Comparison of ENCODE assay signal across 8 mouse cellular contexts in the genomic region with DNA sequence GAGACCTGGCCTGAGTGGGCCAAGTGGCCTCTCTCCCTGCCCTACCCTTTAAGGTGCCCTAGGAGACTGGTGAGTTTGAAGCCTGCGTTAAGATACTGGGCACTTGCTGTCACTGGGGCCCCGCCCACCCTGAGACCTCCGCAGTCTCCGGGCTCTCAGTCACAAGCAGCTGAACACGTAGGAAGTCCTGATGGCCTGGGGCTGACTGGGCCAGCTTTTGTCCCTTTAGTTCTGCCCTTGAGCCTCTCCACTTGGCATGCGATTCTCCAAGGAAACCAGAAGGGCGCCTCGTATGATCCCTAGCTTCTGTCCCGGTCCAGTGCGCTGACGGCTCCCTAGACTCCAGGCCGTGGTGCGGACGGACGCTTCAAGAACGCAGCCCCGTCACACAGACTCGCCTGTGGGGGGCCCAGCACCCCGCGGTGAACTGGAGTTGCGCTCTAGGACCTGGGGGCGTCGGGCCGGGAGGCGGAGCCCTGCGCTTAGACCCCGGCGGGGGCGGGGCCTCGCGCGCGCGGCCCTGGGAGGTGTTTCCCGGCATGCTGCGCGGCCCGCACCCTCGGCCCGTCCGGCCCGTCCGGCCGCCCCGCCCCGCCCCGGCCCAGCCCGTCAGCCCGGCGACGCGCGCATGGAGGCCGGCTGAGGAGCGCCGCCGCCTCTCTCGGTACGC. TPM values are rescaled to one million over a fixed set of nuclear protein-coding genes. Genes with fewer than 3 reads are reported as not detected.
DNase-seq lines count a peak whose midpoint lies in the region; ATAC-seq lines count a peak whose summit lies in the region.

No protein-coding gene starts in this region.

- DNase-seq in MN1 (ENCODE audit: low spot score), result peak; percentile 95
- peak; percentile 85 for DNase-seq in cerebellum, adult 8-10 months
- peak; percentile 78 for DNase-seq in forelimb bud, embryonic 11.5 days (ENCODE audit: low read depth, low spot score)
- peak; percentile 82 to 86 for DNase-seq in layer of hippocampus, postnatal 14 days (ENCODE audit: low spot score in 2 of 2)
- peak; percentile 93 for DNase-seq in lung, postnatal 10 days
- DNase-seq in ovary, postnatal 14 days (ENCODE audit: low spot score), result peak; percentile 76
- DNase-seq in thymus, postnatal 10 days (ENCODE audit: low spot score in 2 of 2), result peak; percentile 79 to 82

- ATAC-seq in hematopoietic stem cell, adult 5-6 weeks (replicated peaks in 1 of 2; ENCODE audit: insufficient read depth in 1 of 2, low FRiP score in 2 of 2, low TSS enrichment in 1 of 2, low read depth in 1 of 2, poor library complexity in 2 of 2, severe bottlenecking in 2 of 2), result peak; percentile 47 to 55

RNA-seq across cellular contexts. Expression of gene Trabd, which starts 0.7 kb away (rescaled TPM):
- 22.6 and 33.2 TPM in 2 replicates for total RNA-seq in hematopoietic stem cell, adult 5-6 weeks (2017)
- 10 to 100 TPM; 20.7 to 21.3 TPM for total RNA-seq in layer of hippocampus, postnatal 14 days (2021)

RNA-seq across cellular contexts. Expression of gene Selenoo, which starts 13.3 kb away (rescaled TPM):
- 18.0 and 20.2 TPM in 2 replicates for total RNA-seq in hematopoietic stem cell, adult 5-6 weeks (2017)
- 10 to 100 TPM; 20.8 to 20.9 TPM for total RNA-seq in layer of hippocampus, postnatal 14 days (2021)

RNA-seq across cellular contexts. Expression of gene Panx2, which starts 16.1 kb away (rescaled TPM):
- total RNA-seq in hematopoietic stem cell, adult 5-6 weeks (2017), result 0.56 TPM in 1 of 2 replicates, not detected in the other
- total RNA-seq in layer of hippocampus, postnatal 14 days (2021), result 100 to 1,000 TPM; 131 to 143 TPM

RNA-seq across cellular contexts. Expression of gene Tubgcp6, which starts 47.3 kb away (rescaled TPM):
- 18.2 and 24.1 TPM in 2 replicates for total RNA-seq in hematopoietic stem cell, adult 5-6 weeks (2017)
- total RNA-seq in layer of hippocampus, postnatal 14 days (2021), result 10 to 100 TPM; 28.1 to 28.9 TPM

RNA-seq across cellular contexts. Expression of gene Hdac10, which starts 52.9 kb away (rescaled TPM):
- 17.0 and 22.7 TPM in 2 replicates for total RNA-seq in hematopoietic stem cell, adult 5-6 weeks (2017)
- total RNA-seq in layer of hippocampus, postnatal 14 days (2021), result 10 to 100 TPM; 14.6 to 14.9 TPM

Comparison
In these comparisons a context has a peak if more than half of its experiments do, and no peak if none do; other contexts are left out.
1. Peak in every context shown above with its lines: DNase-seq and ATAC-seq.
2. RNA of gene Panx2, which starts 16.1 kb away (total RNA-seq): 131 to 143 TPM in layer of hippocampus, postnatal 14 days; 0.56 TPM in hematopoietic stem cell, adult 5-6 weeks; every median in the first group is over 10 times any median in the second.